Mouse (Mus musculus): ENCODE results near the gene Dbndd2. TPM values are rescaled to one million over a fixed set of nuclear protein-coding genes. Genes with fewer than 3 reads are reported as not detected.

Dbndd2 gene
- polyA plus RNA-seq, 3 experiments from 2014 or later: 1.5 to 7.5 (median 7.1) TPM

GRCm38 (mm10) chr2:164453887-164454500, 31.9 kb upstream of the Dbndd2 start:
- ATAC-seq: no peak

- ATAC-seq: no peak
Measured at GRCm38 (mm10) chr2:164454846-164455245, 31.1 kb upstream of the Dbndd2 start.

- ATAC-seq: no peak
Measured at GRCm38 (mm10) chr2:164455421-164456190, 30.3 kb upstream of the Dbndd2 start.

- ATAC-seq: peak; percentile 0
Measured at GRCm38 (mm10) chr2:164456413-164456812, 29.5 kb upstream of the Dbndd2 start.

- ATAC-seq: peak; percentile 69
Measured at GRCm38 (mm10) chr2:164456864-164457300, 29.0 kb upstream of the Dbndd2 start, which contains the start of gene Sys1. Gene Sys1 (plus strand): TSS chr2:164456964.

GRCm38 (mm10) chr2:164457942-164458341, 28.0 kb upstream of the Dbndd2 start:
- ATAC-seq: no peak

GRCm38 (mm10) chr2:164458535-164458934, 27.4 kb upstream of the Dbndd2 start:
- ATAC-seq: no peak

GRCm38 (mm10) chr2:164460745-164461551, 25.0 kb upstream of the Dbndd2 start, which contains the start of gene Gm20458:
Gene Gm20458 (plus strand): TSS chr2:164460967.
- ATAC-seq: peak; percentile 87

GRCm38 (mm10) chr2:164465161-164465560, 20.7 kb upstream of the Dbndd2 start:
- no peak for ATAC-seq

GRCm38 (mm10) chr2:164466787-164467186, 19.1 kb upstream of the Dbndd2 start:
- no peak for ATAC-seq

GRCm38 (mm10) chr2:164470254-164470653, 15.7 kb upstream of the Dbndd2 start:
- ATAC-seq: peak; percentile 56

- ATAC-seq: no peak
Measured at GRCm38 (mm10) chr2:164473624-164474023, 12.3 kb upstream of the Dbndd2 start, which contains the start of gene Trp53tg5. Gene Trp53tg5 (minus strand): TSS chr2:164473724.

GRCm38 (mm10) chr2:164486258-164487114, 580 bp downstream of the Dbndd2 start:
- peak; percentile 43 for ATAC-seq

- no peak for ATAC-seq
Measured at GRCm38 (mm10) chr2:164487115-164487527, 1.2 kb downstream of the Dbndd2 start.

GRCm38 (mm10) chr2:164487812-164488211, 1.9 kb downstream of the Dbndd2 start:
- no peak for ATAC-seq

GRCm38 (mm10) chr2:164494126-164494525, 8.2 kb downstream of the Dbndd2 start:
- no peak for ATAC-seq

- no peak for ATAC-seq
Measured at GRCm38 (mm10) chr2:164496331-164496730, 10.4 kb downstream of the Dbndd2 start.

GRCm38 (mm10) chr2:164496847-164497690, 11.2 kb downstream of the Dbndd2 start, which contains the start of gene Pigt:
Gene Pigt (plus strand): TSS chr2:164497520.
- peak; percentile 100 for ATAC-seq

GRCm38 (mm10) chr2:164497691-164498268, 11.9 kb downstream of the Dbndd2 start:
- peak; percentile 11 for ATAC-seq

GRCm38 (mm10) chr2:164499317-164499716, 13.4 kb downstream of the Dbndd2 start:
- no peak for ATAC-seq
